Mouse (Mus musculus) heart, adult 2 months (tissue): ENCODE data around the gene Gm49340.

Experiments used
- CTCF ChIP-seq: fragments of 200-600 bp; IDR thresholded peaks from 2 replicates; pipeline ENCODE4 v1.8.1; 2022; ENCODE audit warnings: antibody characterized with exemption, mild to moderate bottlenecking, moderate library complexity
- POLR2A ChIP-seq: fragments of 200-500 bp; IDR thresholded peaks from 2 replicates; pipeline ENCODE4 v1.6.1; 2011; ENCODE audit warnings: mild to moderate bottlenecking, low read depth, low read length, control low read depth; ENCODE audit not compliant: insufficient read depth

- no peak for TF ChIP-seq CTCF
- TF ChIP-seq POLR2A = no peak
Observed at GRCm38 (mm10) chr11:73283369-73283768, 46.2 kb upstream of the Gm49340 start.
